24 mouse cellular contexts compared by ENCODE assay signal in genomic region chr16:55811792-55812191, GRCm38 (mm10). TPM values are rescaled to one million over a fixed set of nuclear protein-coding genes. Genes with fewer than 3 reads are reported as not detected.
A peak's percentile ranks its signal among the peaks of the same experiment; 100 is the strongest.
DNase-seq lines count a peak whose midpoint lies in the region; ATAC-seq and TF ChIP-seq lines count a peak whose summit lies in the region.
"Had no signal": no experiment of that assay in that cellular context is flagged by ENCODE, and none has a peak within 500 bp of the region (broad histone marks: within the 10 kb centered on the region; RNA-seq: fewer than 3 reads in every experiment).

No protein-coding gene starts in this region.

- no peak overlapping the region for H3K9ac ChIP-seq in forebrain, postnatal 0 days
- no peak overlapping the region for H3K9ac ChIP-seq in forebrain, embryonic 11.5 days (ENCODE audit: low read length)
- H3K9ac ChIP-seq: embryonic facial prominence, embryonic 15.5 days; forebrain, embryonic 15.5 days; heart, embryonic 15.5 days; hindbrain, embryonic 15.5 days; liver, embryonic 15.5 days; midbrain, embryonic 12.5 days had no signal

- no peak overlapping the region for H3K4me3 ChIP-seq in forebrain, postnatal 0 days (ENCODE audit: low read depth, low read length)
- H3K4me3 ChIP-seq in forebrain, embryonic 11.5 days (ENCODE audit: low read depth, low read length) = no peak overlapping the region
- H3K4me3 ChIP-seq: embryonic facial prominence, embryonic 15.5 days; forebrain, embryonic 15.5 days; heart, embryonic 15.5 days; hindbrain, embryonic 15.5 days; limb, embryonic 10.5 days; liver, embryonic 15.5 days; midbrain, embryonic 12.5 days had no signal

- peak; percentile 77 for DNase-seq in 416B (ENCODE audit: low read depth)
- peak; percentile 40 for DNase-seq in A20 (ENCODE audit: low read depth, low spot score)
- DNase-seq in c-Kit-positive CD71-negative TER-119-negative erythroid progenitor cells, embryonic 14.5 days (ENCODE audit: low read depth) = peak; percentile 33
- DNase-seq in forebrain, postnatal 0 days = no peak
- no peak for DNase-seq in layer of hippocampus, postnatal 10 days (ENCODE audit: low spot score in 2 of 2)
- DNase-seq in forebrain, embryonic 11.5 days (ENCODE audit: low spot score) = no peak
- DNase-seq: adrenal gland, postnatal 10 days; cerebellum, adult 8-10 months; gastrocnemius, postnatal 10 days; heart, postnatal 36 days; kidney, adult 11 months; layer of hippocampus, adult 9-11 months; liver; thymus, postnatal 14 days had no signal

- H3K27ac ChIP-seq in forebrain, postnatal 0 days (ENCODE audit: low read depth, low read length) = no peak overlapping the region
- no peak overlapping the region for H3K27ac ChIP-seq in forebrain, embryonic 11.5 days (ENCODE audit: low read depth, low read length)
- H3K27ac ChIP-seq: embryonic facial prominence, embryonic 15.5 days; forebrain, embryonic 15.5 days; heart, embryonic 15.5 days; hindbrain, embryonic 15.5 days; limb, embryonic 10.5 days; liver, embryonic 15.5 days; macrophage; midbrain, embryonic 12.5 days had no signal

- peaks cover 28% of the 10 kb centered on the region for H3K36me3 ChIP-seq in forebrain, postnatal 0 days (ENCODE audit: insufficient read depth)
- no peaks in the 10 kb centered on the region; the same call in 1 of the 2 replicates for H3K36me3 ChIP-seq in forebrain, embryonic 11.5 days (ENCODE audit: control insufficient read depth, insufficient read depth, low read length)

- TF ChIP-seq CTCF in forebrain, postnatal 0 days (IDR thresholded peaks at IDR 0.05; ENCODE audit: low read depth) = no peak

- H3K9me3 ChIP-seq in forebrain, postnatal 0 days (ENCODE audit: low read length) = no peaks in the 10 kb centered on the region
- no peaks in the 10 kb centered on the region for H3K9me3 ChIP-seq in forebrain, embryonic 11.5 days (ENCODE audit: control insufficient read depth, low read length)
- H3K9me3 ChIP-seq: embryonic facial prominence, embryonic 15.5 days; forebrain, embryonic 15.5 days; heart, embryonic 15.5 days; hindbrain, embryonic 15.5 days; limb, embryonic 10.5 days; liver, embryonic 15.5 days; midbrain, embryonic 12.5 days had no signal

- 88% methylated on average over 6 of the region's 6 CpGs for WGBS in forebrain, postnatal 0 days
- WGBS in forebrain, embryonic 11.5 days = 89% methylated on average over 6 of the region's 6 CpGs

- H3K4me2 ChIP-seq in forebrain, postnatal 0 days (ENCODE audit: low read depth) = no peak overlapping the region
- H3K4me2 ChIP-seq in forebrain, embryonic 11.5 days (ENCODE audit: low read depth, low read length, severe bottlenecking) = no peak overlapping the region
- H3K4me2 ChIP-seq: embryonic facial prominence, embryonic 15.5 days; forebrain, embryonic 15.5 days; heart, embryonic 15.5 days; hindbrain, embryonic 15.5 days; liver, embryonic 15.5 days; midbrain, embryonic 12.5 days had no signal

- no peaks in the 10 kb centered on the region for H3K4me1 ChIP-seq in forebrain, postnatal 0 days (ENCODE audit: insufficient read depth)
- H3K4me1 ChIP-seq in forebrain, embryonic 11.5 days (replicated peaks; ENCODE audit: control insufficient read depth, insufficient read depth, low read length) = no peaks in the 10 kb centered on the region
- H3K4me1 ChIP-seq: embryonic facial prominence, embryonic 15.5 days; forebrain, embryonic 15.5 days; hindbrain, embryonic 15.5 days; limb, embryonic 10.5 days; liver, embryonic 15.5 days had no signal

- peak; percentile 83 for ATAC-seq in megakaryocyte progenitor cell, adult 5-6 weeks (replicated peaks; ENCODE audit: poor library complexity)
- no peak for ATAC-seq in forebrain, postnatal 0 days
- no peak for ATAC-seq in forebrain, embryonic 11.5 days (replicated peaks; ENCODE audit: low FRiP score)
- ATAC-seq: CD4-positive, CD25-positive, alpha-beta regulatory T cell, adult 4 months; forebrain, embryonic 15.5 days had no signal

- no peaks in the 10 kb centered on the region for H3K27me3 ChIP-seq in forebrain, postnatal 0 days (ENCODE audit: insufficient read depth, low read length)
- no peaks in the 10 kb centered on the region for H3K27me3 ChIP-seq in forebrain, embryonic 11.5 days (ENCODE audit: control insufficient read depth, insufficient read depth, low read length)
- H3K27me3 ChIP-seq: embryonic facial prominence, embryonic 15.5 days; forebrain, embryonic 15.5 days; heart, embryonic 15.5 days; hindbrain, embryonic 15.5 days; liver, embryonic 15.5 days; midbrain, embryonic 12.5 days had no signal

RNA-seq across cellular contexts. Expression of gene Nfkbiz, which starts 26.9 kb away (rescaled TPM):
- 12.3 and 24.5 TPM in 2 replicates for total RNA-seq in megakaryocyte progenitor cell, adult 5-6 weeks (2015)
- total RNA-seq in megakaryocyte progenitor cell, adult 5-6 weeks (2017) = 8.0 and 13.7 TPM in 2 replicates
- 1.9 and 2.4 TPM in 2 replicates for total RNA-seq in forebrain, postnatal 0 days (2014; rRNA removed)
- 1.1 and 1.5 TPM in 2 replicates for polyA plus RNA-seq in forebrain, postnatal 0 days (2015; fragmentation: Nextera tagmentation; extraction: Ambion mirVana)
- total RNA-seq in layer of hippocampus, postnatal 10 days (2021) = 1 to 10 TPM; 4.4 to 4.5 TPM
- 1.9 and 2.3 TPM in 2 replicates for polyA plus RNA-seq in forebrain, embryonic 11.5 days (2014; fragmentation: Nextera tagmentation; extraction: Ambion mirVana)

Comparison
In these comparisons a context has a peak if more than half of its experiments do, and no peak if none do; other contexts are left out.
1. DNase-seq: peak in 416B (single experiment), A20 (single experiment) and c-Kit-positive CD71-negative TER-119-negative erythroid progenitor cells, embryonic 14.5 days (single experiment); none in forebrain, postnatal 0 days (single experiment), layer of hippocampus, postnatal 10 days (0 of 2) and forebrain, embryonic 11.5 days (single experiment).